Mouse (Mus musculus): Measurements from ENCODE around the gene Gm17349. TPM values are rescaled to one million over a fixed set of nuclear protein-coding genes. Genes with fewer than 3 reads are reported as not detected.

Gene Gm17349
- polyA plus RNA-seq, 1 experiment = not detected

DNA sequence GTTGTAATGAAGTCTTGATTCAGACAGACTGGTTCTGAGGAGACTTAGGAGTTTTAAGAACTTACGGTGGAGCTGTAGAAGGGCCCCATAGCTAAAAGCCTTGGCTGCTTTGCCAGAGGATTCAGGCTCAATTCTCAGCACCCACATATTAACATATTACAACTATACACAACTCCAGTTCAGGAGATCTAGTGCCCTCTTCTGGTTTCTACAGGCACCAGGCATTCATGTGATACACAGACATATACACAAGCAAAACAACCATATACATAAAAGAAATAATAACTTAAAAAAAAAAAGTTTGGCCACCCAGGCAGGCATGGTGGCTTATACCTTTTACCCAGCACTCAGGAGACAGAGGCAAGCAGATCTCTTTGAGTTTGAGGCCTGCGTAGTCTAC is 37.7 kb downstream of the Gm17349 start:
- H3K4me3 ChIP-seq (ENCODE audit: control insufficient read depth, insufficient read depth, low read length) = no peak overlapping the region
- H3K4me1 ChIP-seq (replicated peaks; ENCODE audit: control insufficient read depth, insufficient read depth, low read length) = 0 out of 2 replicates have a peak, but pooled peaks cover 10% of the 10 kb centered on the region
- H3K27ac ChIP-seq (ENCODE audit: control insufficient read depth, insufficient read depth, low read length) = no peak overlapping the region
- WGBS = 100% methylated on average over 2 of the region's 2 CpGs
- no peak for TF ChIP-seq POLR2A (IDR thresholded peaks at IDR 0.05; ENCODE audit: control insufficient read depth, extremely low read depth, insufficient read depth, low read length, poor library complexity)
- TF ChIP-seq CTCF (IDR thresholded peaks at IDR 0.05; ENCODE audit: borderline replicate concordance, control insufficient read depth, extremely low read depth, insufficient read depth, low read length, poor library complexity) = no peak
- H3K27me3 ChIP-seq (ENCODE audit: control insufficient read depth, insufficient read depth, low read length) = peaks cover 26% of the 10 kb centered on the region; the same call in 1 of the 2 replicates
- DNase-seq = no peak
- H3K36me3 ChIP-seq (ENCODE audit: control insufficient read depth, insufficient read depth, low read length) = no peaks in the 10 kb centered on the region

- no peak overlapping the region for H3K4me3 ChIP-seq (ENCODE audit: control insufficient read depth, insufficient read depth, low read length)
- H3K36me3 ChIP-seq (ENCODE audit: control insufficient read depth, insufficient read depth, low read length) = no peaks in the 10 kb centered on the region
- H3K27ac ChIP-seq (ENCODE audit: control insufficient read depth, insufficient read depth, low read length) = no peak overlapping the region
- H3K27me3 ChIP-seq (ENCODE audit: control insufficient read depth, insufficient read depth, low read length) = peaks cover 12% of the 10 kb centered on the region; the same call in 1 of the 2 replicates
- no peak for TF ChIP-seq CTCF (IDR thresholded peaks at IDR 0.05; ENCODE audit: borderline replicate concordance, control insufficient read depth, extremely low read depth, insufficient read depth, low read length, poor library complexity)
- TF ChIP-seq POLR2A (IDR thresholded peaks at IDR 0.05; ENCODE audit: control insufficient read depth, extremely low read depth, insufficient read depth, low read length, poor library complexity) = no peak
- 0 out of 2 replicates have a peak, but pooled peaks cover 4% of the 10 kb centered on the region for H3K4me1 ChIP-seq (replicated peaks; ENCODE audit: control insufficient read depth, insufficient read depth, low read length)
- DNase-seq = no peak
- WGBS = 5% methylated on average over 52 of the region's 52 CpGs
Observed at GRCm38 (mm10) chr15:99664600-99665451, 40.5 kb downstream of the Gm17349 start.

DNA sequence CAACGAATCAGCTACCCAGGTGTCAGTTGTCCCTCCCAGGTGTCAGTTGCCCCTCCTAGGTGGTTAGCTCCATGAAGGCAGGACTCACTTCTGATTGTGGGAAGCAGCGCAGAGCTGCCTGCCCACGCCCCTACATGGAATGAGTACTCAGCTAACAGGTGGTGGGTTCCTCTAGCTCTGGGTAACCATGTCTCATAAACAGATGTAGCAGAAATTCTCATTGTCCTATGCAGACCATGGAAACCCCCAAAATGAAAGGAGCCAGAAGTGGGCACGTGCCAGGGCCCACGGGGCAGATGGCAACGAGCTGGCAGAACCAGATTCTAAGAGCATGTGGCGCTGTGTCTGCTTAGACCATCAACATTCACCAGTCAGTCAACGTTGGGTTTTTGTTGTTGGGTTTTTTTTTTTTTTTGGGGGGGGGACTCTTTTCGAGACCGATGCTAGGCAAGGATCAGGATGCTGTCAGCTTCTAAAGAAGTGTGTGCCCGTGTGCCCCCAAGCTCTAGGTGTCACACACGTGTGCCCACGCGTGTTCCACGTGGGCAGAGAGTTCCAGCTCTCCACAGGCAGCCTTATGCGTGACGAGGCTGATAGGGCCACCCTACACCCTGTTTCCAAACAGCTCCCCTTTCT is 41.2 kb downstream of the Gm17349 start:
- no peak for DNase-seq
- TF ChIP-seq POLR2A (IDR thresholded peaks at IDR 0.05; ENCODE audit: control insufficient read depth, extremely low read depth, insufficient read depth, low read length, poor library complexity) (no peak), CTCF (IDR thresholded peaks at IDR 0.05; ENCODE audit: borderline replicate concordance, control insufficient read depth, extremely low read depth, insufficient read depth, low read length, poor library complexity) (0 out of 2 replicates have a peak, but pooled peaks have one; percentile 12)

DNA sequence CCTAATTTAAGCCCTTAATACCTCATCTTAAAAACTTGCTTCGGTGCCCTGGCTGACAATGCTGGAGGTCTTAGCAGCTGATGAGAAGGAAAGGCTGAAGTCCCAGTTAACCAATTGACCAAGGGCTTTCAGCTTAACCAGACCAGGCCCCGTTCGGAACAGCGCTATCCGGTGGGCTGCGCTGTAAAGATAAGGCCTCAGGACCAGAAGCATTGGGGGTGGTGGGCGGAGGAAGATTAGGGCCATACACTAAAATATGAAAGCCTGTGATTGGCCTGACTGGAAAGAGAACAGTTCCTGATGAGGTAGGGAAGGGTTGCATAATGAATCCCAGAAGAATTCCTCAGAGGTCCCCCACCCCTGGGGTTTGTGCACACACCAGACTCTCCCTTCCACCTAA is 42.9 kb downstream of the Gm17349 start:
- WGBS = 76% methylated on average over 7 of the region's 7 CpGs
- Histone ChIP-seq H3K36me3 (ENCODE audit: control insufficient read depth, insufficient read depth, low read length) (no peaks in the 10 kb centered on the region), H3K27me3 (ENCODE audit: control insufficient read depth, insufficient read depth, low read length) (peaks cover 11% of the 10 kb centered on the region; the same call in 1 of the 2 replicates), H3K4me3 (ENCODE audit: control insufficient read depth, insufficient read depth, low read length) (no peak overlapping the region), H3K27ac (ENCODE audit: control insufficient read depth, insufficient read depth, low read length) (no peak overlapping the region), H3K4me1 (replicated peaks; ENCODE audit: control insufficient read depth, insufficient read depth, low read length) (0 out of 2 replicates have a peak, but pooled peaks cover 4% of the 10 kb centered on the region)
- TF ChIP-seq POLR2A (IDR thresholded peaks at IDR 0.05; ENCODE audit: control insufficient read depth, extremely low read depth, insufficient read depth, low read length, poor library complexity) (no peak), CTCF (IDR thresholded peaks at IDR 0.05; ENCODE audit: borderline replicate concordance, control insufficient read depth, extremely low read depth, insufficient read depth, low read length, poor library complexity) (no peak)
- DNase-seq = no peak

More for the DNA sequence above, 41.2 kb downstream of the Gm17349 start:
- peaks cover 11% of the 10 kb centered on the region; the same call in 1 of the 2 replicates for H3K27me3 ChIP-seq (ENCODE audit: control insufficient read depth, insufficient read depth, low read length)
- 7% methylated on average over 17 of the region's 17 CpGs for WGBS
- no peak overlapping the region for H3K27ac ChIP-seq (ENCODE audit: control insufficient read depth, insufficient read depth, low read length)
- H3K4me1 ChIP-seq (replicated peaks; ENCODE audit: control insufficient read depth, insufficient read depth, low read length) = 0 out of 2 replicates have a peak, but pooled peaks cover 4% of the 10 kb centered on the region
- H3K36me3 ChIP-seq (ENCODE audit: control insufficient read depth, insufficient read depth, low read length) = no peaks in the 10 kb centered on the region
- no peak overlapping the region for H3K4me3 ChIP-seq (ENCODE audit: control insufficient read depth, insufficient read depth, low read length)

DNA sequence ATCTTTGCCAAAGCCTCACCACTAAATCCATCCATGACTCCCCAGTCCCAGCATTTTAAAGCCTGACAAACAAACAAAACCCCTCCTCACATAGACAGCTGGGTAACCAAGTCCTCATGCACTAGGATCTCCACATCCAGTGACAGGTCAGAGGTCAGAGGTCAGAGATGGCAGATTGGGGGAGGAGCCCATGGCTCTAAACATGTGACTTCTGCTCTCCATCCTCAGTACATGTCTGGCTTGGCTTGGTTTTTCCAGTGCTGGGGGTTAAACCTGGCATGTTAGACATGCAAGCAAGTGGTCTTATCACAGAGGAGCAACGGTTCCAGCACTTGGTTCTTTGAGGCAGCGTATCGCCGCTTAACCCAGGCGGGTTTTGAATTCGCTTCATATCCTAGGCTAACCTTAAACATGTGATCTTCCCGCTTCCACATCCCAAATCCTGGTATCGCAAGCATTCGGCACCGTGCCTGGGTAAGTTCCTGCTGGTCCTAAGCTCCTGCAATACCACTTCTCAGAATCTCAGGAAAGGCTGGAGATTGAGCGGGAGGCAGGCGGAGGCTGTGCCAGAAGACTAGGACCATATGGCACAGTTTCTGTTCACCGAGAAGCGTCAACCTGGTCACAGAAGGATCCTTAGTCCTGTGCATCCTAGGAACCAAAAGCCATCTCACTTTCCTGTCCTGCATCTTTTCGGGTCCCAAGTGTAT is 44.0 kb downstream of the Gm17349 start:
- TF ChIP-seq CTCF (IDR thresholded peaks at IDR 0.05; ENCODE audit: borderline replicate concordance, control insufficient read depth, extremely low read depth, insufficient read depth, low read length, poor library complexity) = no peak
- TF ChIP-seq POLR2A (IDR thresholded peaks at IDR 0.05; ENCODE audit: control insufficient read depth, extremely low read depth, insufficient read depth, low read length, poor library complexity) = no peak
- 97% methylated on average over 15 of the region's 15 CpGs for WGBS
- DNase-seq = no peak

DNA sequence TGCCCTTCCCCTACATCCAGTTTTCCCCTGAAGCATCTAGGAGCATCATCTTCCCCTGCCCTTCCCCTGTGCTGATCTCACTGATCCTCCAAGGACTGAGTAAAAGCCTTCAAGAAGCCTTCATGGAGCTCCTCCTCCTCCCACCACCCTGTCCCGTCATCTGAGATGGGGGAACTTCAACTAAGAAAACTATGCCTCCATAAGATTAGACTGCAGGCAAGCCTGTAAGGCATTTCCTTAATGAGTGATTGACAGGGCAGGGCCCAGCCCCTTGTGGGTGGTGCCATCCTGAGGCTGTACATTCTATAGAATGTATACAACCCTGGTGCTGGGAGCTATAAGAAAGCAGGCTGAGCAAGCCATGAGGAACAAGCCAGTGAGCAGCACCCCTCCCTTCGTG is 46.9 kb downstream of the Gm17349 start:
- WGBS = 73% methylated on average over 2 of the region's 2 CpGs
- no peaks in the 10 kb centered on the region; the same call in 1 of the 2 replicates for H3K4me1 ChIP-seq (replicated peaks; ENCODE audit: control insufficient read depth, insufficient read depth, low read length)
- no peaks in the 10 kb centered on the region for H3K36me3 ChIP-seq (ENCODE audit: control insufficient read depth, insufficient read depth, low read length)
- no peak for TF ChIP-seq CTCF (IDR thresholded peaks at IDR 0.05; ENCODE audit: borderline replicate concordance, control insufficient read depth, extremely low read depth, insufficient read depth, low read length, poor library complexity)
- no peak overlapping the region for H3K27ac ChIP-seq (ENCODE audit: control insufficient read depth, insufficient read depth, low read length)
- H3K27me3 ChIP-seq (ENCODE audit: control insufficient read depth, insufficient read depth, low read length) = peaks cover 7% of the 10 kb centered on the region; the same call in 1 of the 2 replicates
- no peak overlapping the region for H3K4me3 ChIP-seq (ENCODE audit: control insufficient read depth, insufficient read depth, low read length)
- DNase-seq = no peak

More for the DNA sequence above, 44.0 kb downstream of the Gm17349 start:
- Histone ChIP-seq H3K36me3 (ENCODE audit: control insufficient read depth, insufficient read depth, low read length) (no peaks in the 10 kb centered on the region), H3K4me3 (ENCODE audit: control insufficient read depth, insufficient read depth, low read length) (no peak overlapping the region), H3K4me1 (replicated peaks; ENCODE audit: control insufficient read depth, insufficient read depth, low read length) (0 out of 2 replicates have a peak, but pooled peaks cover 4% of the 10 kb centered on the region), H3K27ac (ENCODE audit: control insufficient read depth, insufficient read depth, low read length) (no peak overlapping the region), H3K27me3 (ENCODE audit: control insufficient read depth, insufficient read depth, low read length) (peaks cover 10% of the 10 kb centered on the region; the same call in 1 of the 2 replicates)
